Mouse (Mus musculus): ENCODE measurements around the gene Tmem63b. TPM values are rescaled to one million over a fixed set of nuclear protein-coding genes. Genes with fewer than 3 reads are reported as not detected.
"Not testable (repeated sequence)": the region's sequence is repeated elsewhere in the genome, so short reads cannot be mapped to it uniquely, and the experiment has no call there.

The Tmem63b gene
- total RNA-seq, 2 experiments from 2014 or later = 178 to 186 TPM

GRCm38 (mm10) chr17:45631940-45632339 lies 54.8 kb downstream of the Tmem63b start:
- no peak for DNase-seq (ENCODE audit: low spot score in 2 of 2)
- intact Hi-C loops (cut with DNase I) = loop anchor here (5.0 kb wide), 1 partner anchor 35 kb away; the partner anchor contains the start of gene Slc29a1

- intact Hi-C loops (cut with DNase I) = loop anchor here (5.0 kb wide), 1 partner anchor 34 kb away; the partner anchor contains the start of gene Slc29a1
- no peak for DNase-seq (ENCODE audit: low spot score in 2 of 2)
These were observed 55.7 kb downstream of the Tmem63b start for GRCm38 (mm10) chr17:45630992-45631391.

GRCm38 (mm10) chr17:45629861-45630694 lies 56.6 kb downstream of the Tmem63b start:
- peak; percentile 69 to 80 for DNase-seq (ENCODE audit: low spot score in 2 of 2)
- intact Hi-C loops (cut with DNase I) = loop anchor here (5.0 kb wide), 1 partner anchor 33 kb away; the partner anchor contains the start of gene Slc29a1

GRCm38 (mm10) chr17:45628885-45629855 lies 57.5 kb downstream of the Tmem63b start:
- no peak for DNase-seq (ENCODE audit: low spot score in 2 of 2)

GRCm38 (mm10) chr17:45628160-45628559 lies 58.5 kb downstream of the Tmem63b start:
- DNase-seq (ENCODE audit: low spot score in 2 of 2) = no peak
- intact Hi-C loops (cut with DNase I) = no loop called here

More at GRCm38 (mm10) chr17:45628885-45629855, 57.5 kb downstream of the Tmem63b start:
- intact Hi-C loops (cut with DNase I) = no loop called here

- intact Hi-C loops (cut with DNase I) = loop anchor here (1.0 kb wide), 1 partner anchor 42 kb away; no protein-coding TSS in a partner anchor
- DNase-seq (ENCODE audit: low spot score in 2 of 2) = peak; percentile 79 to 85
These were observed 60.0 kb downstream of the Tmem63b start for GRCm38 (mm10) chr17:45626577-45627134.

GRCm38 (mm10) chr17:45623425-45623824 lies 63.3 kb downstream of the Tmem63b start:
- DNase-seq (ENCODE audit: low spot score in 2 of 2); intact Hi-C loops (cut with DNase I): not testable (repeated sequence)

GRCm38 (mm10) chr17:45619386-45620256 lies 67.1 kb downstream of the Tmem63b start:
- DNase-seq (ENCODE audit: low spot score in 2 of 2) = no peak
- intact Hi-C loops (cut with DNase I) = no loop called here

- intact Hi-C loops (cut with DNase I) = no loop called here
- no peak for DNase-seq (ENCODE audit: low spot score in 2 of 2)
These were observed 67.7 kb downstream of the Tmem63b start for GRCm38 (mm10) chr17:45618941-45619385.

- DNase-seq (ENCODE audit: low spot score in 2 of 2) = no peak
- intact Hi-C loops (cut with DNase I) = no loop called here
These were observed 69.0 kb downstream of the Tmem63b start for GRCm38 (mm10) chr17:45617655-45618054.

- no peak for DNase-seq (ENCODE audit: low spot score in 2 of 2)
- intact Hi-C loops (cut with DNase I) = no loop called here
These were observed 70.0 kb downstream of the Tmem63b start for GRCm38 (mm10) chr17:45616679-45617078.

GRCm38 (mm10) chr17:45616046-45616650 lies 70.6 kb downstream of the Tmem63b start:
- DNase-seq (ENCODE audit: low spot score in 2 of 2) = no peak
- intact Hi-C loops (cut with DNase I) = no loop called here

- DNase-seq (ENCODE audit: low spot score in 2 of 2) = no peak
- intact Hi-C loops (cut with DNase I) = no loop called here
These were observed 73.8 kb downstream of the Tmem63b start for GRCm38 (mm10) chr17:45612921-45613320.

GRCm38 (mm10) chr17:45612008-45612407 lies 74.7 kb downstream of the Tmem63b start:
- intact Hi-C loops (cut with DNase I) = no loop called here
- no peak for DNase-seq (ENCODE audit: low spot score in 2 of 2)

Measured in left cerebral cortex, postnatal 25 days (tissue).